Mouse (Mus musculus): ENCODE measurements around the gene Mrnip.
"Not testable (repeated sequence)": the region's sequence is repeated elsewhere in the genome, so short reads cannot be mapped to it uniquely, and the experiment has no call there.

Gene Mrnip

DNA sequence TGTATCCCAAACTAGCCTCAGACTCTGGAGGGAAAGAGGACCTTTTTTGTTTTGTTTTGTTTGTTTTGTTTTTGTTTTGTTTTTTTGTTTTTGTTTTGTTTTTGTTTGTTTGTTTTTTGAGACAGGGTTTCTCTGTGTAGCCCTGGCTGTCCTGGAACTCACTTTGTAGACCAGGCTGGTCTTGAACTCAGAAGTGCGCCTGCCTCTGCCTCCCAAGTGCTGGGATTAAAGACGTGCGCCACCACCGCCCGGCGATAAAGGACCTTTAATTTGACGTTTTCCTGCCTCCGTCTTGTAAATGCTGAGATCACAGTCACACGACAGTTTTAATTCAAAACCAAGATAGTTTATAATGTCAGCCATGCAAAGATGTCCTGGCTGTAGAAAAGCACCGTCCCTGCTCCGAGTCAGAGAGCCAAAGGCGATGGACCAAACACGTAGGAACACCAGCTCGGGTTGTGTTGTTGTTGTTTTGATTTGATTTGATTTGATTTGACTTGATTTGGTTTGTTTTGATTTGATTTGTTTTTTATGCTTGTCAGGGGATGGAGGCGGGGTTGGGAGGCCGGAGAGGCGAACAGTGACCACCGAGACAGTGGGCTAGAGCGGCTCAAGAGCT lies at the start of gene Mrnip:
Gene Mrnip (plus strand): TSS at position 334 of the 619 bp plus-strand sequence.
- not testable (repeated sequence) for DNase-seq (ENCODE audit: low read depth, low spot score)

DNA sequence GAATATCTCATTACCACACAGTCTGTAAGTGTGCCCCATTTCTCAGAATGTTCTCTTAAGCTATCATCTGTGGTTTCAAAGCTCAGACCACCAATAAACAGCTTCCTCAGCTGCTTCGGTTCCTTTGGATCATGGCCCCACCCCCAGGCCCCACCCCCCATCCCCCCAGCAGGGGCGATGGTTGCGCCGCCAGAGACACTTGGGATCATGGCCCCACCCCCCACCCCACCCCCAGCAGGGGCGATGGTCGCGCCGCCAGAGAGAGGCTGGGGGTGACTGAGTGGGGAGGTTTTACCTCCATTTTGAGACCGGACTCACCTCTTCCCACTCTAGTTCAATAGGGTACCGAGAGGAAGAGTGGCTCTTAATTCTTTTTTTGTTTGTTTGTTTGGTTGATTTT lies 46.5 kb upstream of the Mrnip start:
- no peak for DNase-seq (ENCODE audit: low read depth, low spot score)

- peak; percentile 63 for DNase-seq (ENCODE audit: low read depth, low spot score)
Observed at GRCm38 (mm10) chr11:50130811-50131766, 43.2 kb upstream of the Mrnip start, which contains the start of gene Tbc1d9b. TSS of gene Tbc1d9b (plus strand) at chr11:50131396.

DNA sequence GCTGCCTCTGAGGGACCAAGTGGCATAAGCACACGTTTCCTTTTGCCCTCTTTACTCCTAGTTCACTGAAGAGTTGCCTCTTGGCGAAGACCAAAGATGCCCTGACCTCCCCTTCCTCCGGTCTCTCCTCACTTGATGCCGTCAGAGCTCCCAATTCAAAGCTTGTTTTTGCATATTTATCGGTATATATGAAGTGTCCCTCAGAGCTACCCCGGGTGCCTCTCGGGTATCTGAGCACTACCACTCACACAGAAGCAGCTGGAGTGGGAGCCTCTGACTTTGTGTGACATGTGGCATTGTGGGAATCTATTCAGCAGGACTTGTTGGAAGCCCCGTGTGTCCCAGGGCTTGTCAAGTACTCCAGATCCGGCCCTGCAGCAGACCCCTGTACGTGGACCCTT lies 42.4 kb upstream of the Mrnip start:
- DNase-seq (ENCODE audit: low read depth, low spot score) = no peak

DNA sequence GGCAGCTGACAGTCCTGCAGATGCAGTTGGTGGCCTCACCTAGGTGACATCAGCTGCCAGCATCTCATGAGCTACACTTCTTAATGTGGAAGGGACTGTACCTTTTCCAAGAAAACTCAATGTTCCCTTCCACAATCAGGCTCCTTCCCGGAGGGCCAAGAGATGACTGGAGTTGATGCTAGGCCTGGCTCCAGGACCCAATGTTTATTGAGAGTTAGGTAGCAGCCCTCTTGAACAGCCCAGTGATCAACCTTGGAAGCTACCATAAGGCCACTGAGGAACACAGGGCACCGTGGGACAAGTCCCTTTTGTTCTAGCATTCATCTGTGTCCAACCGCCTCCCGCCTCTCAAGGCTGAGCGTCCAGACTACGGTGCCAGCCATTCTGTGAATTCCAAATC lies 42.0 kb upstream of the Mrnip start:
- no peak for DNase-seq (ENCODE audit: low read depth, low spot score)

DNA sequence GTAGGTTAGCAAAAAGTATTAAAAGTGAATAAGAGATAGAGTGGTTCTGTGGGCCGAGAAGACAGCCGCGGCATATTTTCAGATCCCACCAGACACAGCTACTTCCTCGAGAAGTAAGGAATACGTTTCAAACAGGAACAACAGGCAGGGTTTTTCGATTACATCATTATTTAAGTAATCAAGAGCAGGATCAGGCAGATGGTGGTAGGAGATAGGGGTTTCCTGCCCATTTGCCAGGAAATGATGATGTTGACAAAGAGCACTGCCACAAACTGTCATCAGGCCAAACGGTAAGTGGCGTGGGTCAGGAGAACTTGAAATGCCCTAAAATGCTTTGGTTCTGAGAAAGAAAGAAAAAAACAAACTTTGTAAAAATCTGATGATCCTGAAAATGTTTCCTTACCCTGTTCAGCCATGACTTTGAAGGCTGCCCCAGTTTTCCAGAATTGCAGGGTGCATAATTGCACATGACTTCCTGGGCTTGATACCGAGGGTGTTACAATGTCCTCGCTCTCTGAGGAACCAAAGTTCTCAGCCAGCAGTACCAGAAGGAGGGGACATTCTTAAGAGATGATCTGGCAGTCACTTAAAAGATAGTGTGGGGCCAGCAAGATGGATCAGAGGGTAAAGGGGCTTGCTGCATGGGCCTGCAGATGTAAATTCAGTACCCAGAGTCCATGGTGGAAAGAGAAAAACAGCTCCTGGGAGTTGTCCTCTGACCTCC lies 39.9 kb upstream of the Mrnip start:
- DNase-seq (ENCODE audit: low read depth, low spot score) = no peak

DNA sequence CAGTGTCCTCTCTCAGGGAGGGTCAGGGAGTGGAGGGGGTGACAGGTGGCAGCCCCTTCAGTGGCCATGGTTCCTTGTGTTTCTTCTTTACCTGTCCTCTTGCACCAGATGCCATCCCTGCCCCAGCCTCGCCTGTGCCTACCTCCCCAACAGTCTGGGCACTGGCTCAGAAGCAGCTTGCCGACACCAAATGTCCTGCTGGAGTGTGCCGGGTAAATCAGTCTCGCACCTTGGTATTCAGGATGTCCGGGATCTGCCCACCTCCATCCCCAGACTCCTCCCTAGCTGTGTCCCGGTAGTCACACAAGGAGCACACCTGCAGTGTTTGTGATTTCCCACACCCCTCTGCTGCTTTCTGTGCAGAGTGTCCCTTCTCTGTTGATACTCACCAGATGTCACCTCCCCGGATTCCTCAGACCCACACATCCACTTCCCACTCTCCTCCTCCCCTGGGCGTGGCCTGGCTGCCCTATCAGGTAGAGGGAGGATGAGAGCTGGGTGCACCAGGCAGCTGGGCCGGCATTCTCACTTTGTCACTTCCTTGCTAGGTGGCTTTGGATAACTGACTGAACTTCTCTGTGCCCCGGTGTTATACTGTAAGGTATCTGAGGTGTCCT lies 35.9 kb upstream of the Mrnip start:
- DNase-seq (ENCODE audit: low read depth, low spot score) = no peak

DNA sequence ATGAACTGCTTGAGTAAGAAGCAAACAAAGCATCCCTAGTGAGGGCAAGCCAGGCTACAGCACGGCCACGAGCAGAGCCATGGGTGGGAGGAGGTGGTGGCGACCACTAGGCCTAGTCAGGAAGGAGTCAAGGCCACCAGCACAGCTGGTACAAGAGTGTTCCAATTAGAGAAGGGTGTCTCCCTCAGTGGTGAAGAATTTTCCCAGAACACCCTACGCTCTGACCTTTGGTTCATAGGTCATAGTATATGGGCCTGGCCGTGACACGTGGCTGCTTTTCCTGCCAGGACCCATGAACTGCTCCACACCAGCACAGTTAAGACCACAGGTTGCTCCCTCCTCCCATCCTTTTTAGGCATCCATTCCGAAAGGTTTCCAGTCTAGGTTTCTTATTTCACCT lies 34.7 kb upstream of the Mrnip start:
- DNase-seq (ENCODE audit: low read depth, low spot score) = no peak

- DNase-seq (ENCODE audit: low read depth, low spot score) = no peak
Observed at GRCm38 (mm10) chr11:50145529-50145928, 28.7 kb upstream of the Mrnip start.

DNA sequence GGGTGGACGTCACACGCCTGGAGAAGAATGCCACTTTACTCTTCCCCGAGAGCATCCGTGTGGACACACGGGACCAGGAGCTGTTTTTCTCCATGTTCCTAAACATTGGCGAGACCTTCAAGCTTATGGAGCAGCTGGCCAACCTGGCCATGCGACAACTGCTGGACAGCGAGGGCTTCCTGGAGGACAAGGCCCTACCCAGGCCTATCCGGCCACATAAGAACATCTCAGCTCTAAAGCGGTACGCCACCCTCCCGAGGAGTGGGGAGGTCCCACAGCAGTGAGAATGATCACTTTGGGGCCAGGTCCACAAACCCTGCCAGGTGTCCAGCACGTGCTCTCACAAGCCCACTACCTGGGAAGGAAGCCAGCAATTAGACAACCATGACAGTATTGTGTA lies 28.1 kb upstream of the Mrnip start:
- DNase-seq (ENCODE audit: low read depth, low spot score) = no peak

DNA sequence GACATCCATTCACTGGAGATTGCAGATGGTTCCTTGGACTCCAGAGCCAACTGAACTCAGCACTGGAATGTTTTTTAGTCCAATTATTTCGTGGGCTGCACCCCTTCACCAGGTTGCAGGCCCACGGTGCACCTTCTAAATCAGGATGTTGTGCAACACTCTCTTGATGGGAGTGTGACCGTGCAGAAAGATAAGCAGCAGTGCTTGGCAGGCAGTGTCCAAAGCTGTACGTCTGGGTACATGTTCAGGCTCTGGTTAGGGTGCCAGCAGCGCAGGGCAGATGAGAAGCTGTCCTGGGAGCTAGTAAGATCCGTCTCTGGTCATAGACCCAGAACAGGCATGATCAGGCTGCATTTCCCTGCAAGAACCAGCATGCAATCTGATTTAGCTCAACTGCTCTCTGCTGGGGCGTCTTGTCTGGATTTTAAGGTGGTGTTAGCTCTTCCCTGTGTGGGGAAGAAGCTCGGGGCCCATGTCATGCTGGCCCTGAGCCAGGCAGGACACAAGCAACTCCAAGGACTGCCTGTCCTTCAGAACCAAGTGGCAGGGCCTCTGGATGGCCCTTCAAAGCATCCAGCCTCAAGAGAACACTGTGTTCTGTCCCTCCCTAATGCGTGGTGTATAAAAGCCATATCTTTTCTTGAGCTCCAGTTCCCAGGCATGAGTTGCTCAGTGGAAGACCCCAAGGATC lies 26.8 kb upstream of the Mrnip start:
- no peak for DNase-seq (ENCODE audit: low read depth, low spot score)

GRCm38 (mm10) chr11:50147958-50148476 lies 26.2 kb upstream of the Mrnip start:
- no peak for DNase-seq (ENCODE audit: low read depth, low spot score)

DNA sequence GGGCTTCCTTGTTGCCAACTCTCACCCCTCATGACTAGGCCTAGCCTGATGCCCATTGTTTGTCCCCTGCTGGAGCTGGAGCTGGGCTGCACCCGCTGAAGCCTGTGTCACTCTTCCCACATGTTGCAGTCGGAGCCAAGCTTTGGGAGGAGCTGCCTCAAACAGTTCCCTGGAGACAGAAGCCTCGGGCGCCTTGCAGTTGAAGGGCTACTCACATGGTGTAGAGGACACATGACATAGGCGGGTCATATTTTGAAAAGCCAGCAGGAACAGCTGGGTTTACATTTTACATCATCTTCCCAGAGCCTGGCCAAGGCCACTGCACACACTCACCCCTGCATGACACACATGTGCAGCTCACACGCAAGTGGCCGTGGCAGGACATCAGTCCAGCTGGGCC lies 25.0 kb upstream of the Mrnip start:
- DNase-seq (ENCODE audit: low read depth, low spot score) = no peak

DNA sequence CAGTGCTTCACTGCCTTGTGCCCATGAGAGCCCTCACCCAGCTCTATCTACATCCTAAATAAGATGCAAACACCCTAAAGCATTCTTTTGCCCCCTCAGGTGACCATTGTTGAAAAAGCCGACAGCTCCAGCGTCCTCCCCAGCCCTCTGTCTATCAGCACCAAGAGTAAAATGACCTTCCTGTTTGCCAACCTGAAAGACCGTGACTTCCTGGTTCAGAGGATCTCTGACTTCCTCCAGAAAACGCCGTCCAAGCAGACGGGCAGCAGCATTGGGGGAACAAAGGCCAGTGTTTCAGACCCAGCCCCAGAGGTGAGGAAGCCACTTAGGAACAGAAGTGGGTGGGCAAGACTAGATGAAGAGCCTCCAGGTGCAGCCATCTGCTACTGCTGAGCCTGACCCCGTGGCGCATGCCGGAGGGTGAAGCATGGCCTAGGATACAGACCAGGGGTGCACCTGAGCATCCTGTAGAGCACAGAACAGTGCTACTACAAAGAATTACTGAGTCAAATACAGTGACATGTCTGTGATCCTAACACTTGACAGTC lies 24.6 kb upstream of the Mrnip start:
- DNase-seq (ENCODE audit: low read depth, low spot score) = no peak

DNA sequence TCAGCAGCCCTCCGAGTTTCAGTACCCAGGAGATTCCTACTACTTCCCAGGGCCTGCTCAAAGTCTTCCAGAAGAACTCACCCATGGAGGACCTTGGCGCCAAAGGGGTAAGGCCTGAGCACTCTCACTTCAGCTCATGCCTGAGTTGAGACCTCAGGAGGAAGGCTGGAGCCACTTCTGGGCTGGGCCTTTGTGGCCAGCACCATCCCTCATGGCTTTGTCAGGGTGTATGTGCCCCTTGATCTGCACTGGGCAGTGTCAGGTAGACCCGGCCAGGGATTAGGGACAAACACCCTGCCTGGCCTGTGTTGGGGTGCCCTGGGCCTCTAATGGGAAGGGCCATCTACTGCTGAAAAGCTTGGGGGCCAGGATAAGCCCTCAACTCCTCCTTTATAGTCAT lies 22.9 kb upstream of the Mrnip start:
- no peak for DNase-seq (ENCODE audit: low read depth, low spot score)

DNA sequence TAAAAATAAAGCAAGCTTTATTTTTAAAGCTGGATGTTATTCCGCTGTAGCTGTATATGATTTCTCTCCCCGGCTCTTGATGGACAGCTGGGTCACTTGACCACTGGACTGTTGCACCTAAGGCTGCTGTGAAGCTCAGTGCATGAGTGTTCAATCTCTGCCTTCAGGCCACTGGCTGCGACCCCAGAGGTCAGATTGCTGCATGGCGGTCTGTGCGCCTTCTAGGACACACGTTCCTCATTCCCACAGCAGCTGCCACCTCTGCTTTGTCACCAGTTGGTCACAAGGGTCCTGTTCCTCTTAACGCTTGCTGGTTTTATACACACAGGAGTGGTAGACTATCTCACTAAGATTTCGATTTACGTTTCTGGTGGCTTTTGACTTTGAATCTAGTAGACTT lies 20.1 kb upstream of the Mrnip start:
- no peak for DNase-seq (ENCODE audit: low read depth, low spot score)

DNA sequence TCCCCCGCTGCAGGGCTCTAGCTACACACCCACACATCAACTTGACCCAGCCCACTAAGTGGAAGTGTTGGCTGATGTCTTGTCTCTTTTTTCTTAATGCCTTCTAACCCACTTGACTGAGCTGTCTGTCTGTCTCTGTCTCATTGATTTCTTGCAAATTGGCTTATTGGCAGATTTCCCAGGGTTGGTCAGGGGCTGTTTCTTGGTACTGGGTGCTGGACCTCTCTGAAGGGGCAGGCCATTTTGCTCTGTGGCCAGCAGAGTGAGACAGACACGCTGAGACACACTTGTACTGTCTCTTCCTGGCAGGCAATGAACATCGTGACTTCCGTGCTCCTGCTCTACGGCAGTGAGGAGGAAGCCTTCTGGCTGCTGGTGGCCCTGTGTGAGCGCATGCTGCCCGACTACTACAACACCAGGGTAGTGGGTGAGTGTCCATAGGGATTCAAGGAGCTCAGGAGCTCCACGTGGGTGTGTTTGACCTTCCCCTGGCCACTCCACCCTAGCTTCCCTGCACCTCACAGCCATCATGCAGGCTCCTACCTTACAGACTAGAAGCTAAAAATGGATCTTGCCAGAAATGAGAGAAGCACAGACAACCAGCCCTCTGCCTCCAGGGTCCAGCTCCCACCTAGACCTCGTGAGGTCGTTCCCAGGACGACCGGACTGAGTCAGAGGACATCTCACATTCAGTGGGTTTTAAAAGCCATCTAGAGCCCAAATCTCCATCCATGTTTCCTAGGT lies 19.3 kb upstream of the Mrnip start:
- DNase-seq (ENCODE audit: low read depth, low spot score) = no peak

DNA sequence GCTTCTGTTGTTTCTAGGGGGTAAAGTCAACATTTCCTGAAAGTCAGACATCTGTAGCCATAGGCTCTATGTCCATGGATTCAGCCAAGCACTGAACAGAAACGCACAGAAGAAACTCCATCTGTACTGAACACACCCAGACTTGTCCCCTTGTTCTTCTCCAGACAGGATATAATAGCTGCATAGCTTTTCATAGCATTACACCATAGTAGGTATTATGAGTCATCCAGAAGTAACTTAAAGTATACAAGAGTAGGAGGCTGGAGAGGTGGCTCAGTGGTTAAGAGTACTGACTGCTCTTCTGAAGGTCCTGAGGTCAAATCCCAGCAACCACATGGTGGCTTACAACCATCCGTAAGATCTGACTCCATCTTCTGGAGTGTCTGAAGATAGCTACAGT lies 18.5 kb upstream of the Mrnip start:
- DNase-seq (ENCODE audit: low read depth, low spot score) = no peak

DNA sequence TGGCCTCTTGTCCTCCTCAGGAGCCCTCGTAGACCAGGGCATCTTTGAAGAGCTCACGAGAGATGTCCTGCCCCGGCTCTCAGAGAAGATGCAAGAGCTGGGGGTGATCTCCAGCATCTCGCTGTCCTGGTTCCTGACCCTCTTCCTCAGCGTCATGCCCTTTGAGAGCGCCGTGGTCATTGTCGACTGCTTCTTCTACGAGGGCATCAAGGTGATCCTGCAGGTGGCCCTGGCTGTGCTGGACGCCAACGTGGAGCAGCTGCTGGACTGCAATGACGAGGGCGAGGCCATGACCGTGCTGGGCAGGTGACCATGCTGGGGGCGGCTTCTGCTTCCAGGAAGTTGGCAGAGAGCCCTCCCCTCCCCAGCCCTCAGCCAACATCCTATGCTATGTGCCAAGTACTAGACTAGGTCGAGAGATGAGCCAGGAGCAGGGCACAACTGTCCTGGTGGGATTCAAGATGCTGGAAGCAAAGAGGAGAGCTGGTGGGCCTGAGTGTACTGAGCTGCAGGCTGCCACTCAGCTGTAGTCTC lies 17.5 kb upstream of the Mrnip start:
- no peak for DNase-seq (ENCODE audit: low read depth, low spot score)

- no peak for DNase-seq (ENCODE audit: low read depth, low spot score)
Observed at GRCm38 (mm10) chr11:50158346-50158745, 15.9 kb upstream of the Mrnip start.

Data from brain, embryonic 18.5 days (tissue).